Mouse (Mus musculus): ENCODE data around the gene Polr3gl.

- no peak for TF ChIP-seq GATA1 (IDR thresholded peaks at IDR 0.05; ENCODE audit: borderline replicate concordance, low read length)
- no peak for TF ChIP-seq FLI1 (IDR thresholded peaks at IDR 0.05; ENCODE audit: low read length)
These were observed 6.8 kb upstream of the Polr3gl start, which contains the start of gene Lix1l for GRCm38 (mm10) chr3:96600639-96601250.

Data from megakaryocyte, embryonic 14.5 days (primary cell).